Mouse (Mus musculus): ENCODE results near the gene Clec12a. TPM values are rescaled to one million over a fixed set of nuclear protein-coding genes. Genes with fewer than 3 reads are reported as not detected.

Gene Clec12a
- total RNA-seq, 2 experiments from 2014 or later, result 0.93 to 1.4 TPM

GRCm38 (mm10) chr6:129374937-129375471 is 32.5 kb downstream of the Clec12a start:
- no peak for DNase-seq

- DNase-seq, result no peak
Measured at GRCm38 (mm10) chr6:129380454-129380853, 38.0 kb downstream of the Clec12a start.

- no peak for DNase-seq
Measured at GRCm38 (mm10) chr6:129381736-129382135, 39.2 kb downstream of the Clec12a start.

- DNase-seq, result peak in 1 of 2 experiments; percentile 4
Measured at GRCm38 (mm10) chr6:129383466-129383865, 41.0 kb downstream of the Clec12a start.

- no peak for DNase-seq
Measured at GRCm38 (mm10) chr6:129385000-129385399, 42.5 kb downstream of the Clec12a start.

GRCm38 (mm10) chr6:129385774-129386173 is 43.3 kb downstream of the Clec12a start, which contains the start of gene Clec12b:
Clec12b (minus strand) TSS chr6:129385874.
- no peak for DNase-seq

GRCm38 (mm10) chr6:129393087-129393720 is 50.7 kb downstream of the Clec12a start:
- DNase-seq, result no peak

- DNase-seq, result no peak
Measured at GRCm38 (mm10) chr6:129393732-129394131, 51.2 kb downstream of the Clec12a start.

- no peak for DNase-seq
Measured at GRCm38 (mm10) chr6:129396997-129397396, 54.5 kb downstream of the Clec12a start, which contains the start of gene Clec1b. Clec1b (plus strand) TSS chr6:129397297.

- DNase-seq, result peak; percentile 26 to 51
Measured at GRCm38 (mm10) chr6:129399945-129400344, 57.5 kb downstream of the Clec12a start.

GRCm38 (mm10) chr6:129402404-129402803 is 59.9 kb downstream of the Clec12a start:
- DNase-seq, result no peak

GRCm38 (mm10) chr6:129403391-129403790 is 60.9 kb downstream of the Clec12a start:
- DNase-seq, result no peak

- no peak for DNase-seq
Measured at GRCm38 (mm10) chr6:129405999-129406398, 63.5 kb downstream of the Clec12a start.

GRCm38 (mm10) chr6:129407324-129407723 is 64.8 kb downstream of the Clec12a start:
- DNase-seq, result no peak

GRCm38 (mm10) chr6:129408562-129408961 is 66.1 kb downstream of the Clec12a start, which contains the start of gene Clec9a:
Clec9a (plus strand) TSS chr6:129408862.
- DNase-seq, result no peak

- no peak for DNase-seq
Measured at GRCm38 (mm10) chr6:129414177-129414576, 71.7 kb downstream of the Clec12a start.

Other genes with a start within 250 kb of the Clec12a start
- not detected for gene Clec2e, start 241.8 kb upstream of the Clec12a start, total RNA-seq (2021)
- gene Clec2d, start 162.1 kb upstream of the Clec12a start, total RNA-seq (2021), result 10 to 100 TPM; 39.7 to 59.7 TPM
- gene Cd69, start 67.3 kb upstream of the Clec12a start, total RNA-seq (2021), result under 1 TPM; 0.13 to 0.30 TPM
- not detected for gene 4922502D21Rik, start 10.9 kb upstream of the Clec12a start, total RNA-seq (2021)
- gene Clec12b, start 43.2 kb downstream of the Clec12a start, total RNA-seq (2021), result not detected
- 1 to 10 TPM in 1 of 2 experiments, under 1 TPM in 1; 0.56 to 1.2 TPM for gene Clec1b, start 54.6 kb downstream of the Clec12a start, total RNA-seq (2021)
- gene Clec9a, start 66.2 kb downstream of the Clec12a start, total RNA-seq (2021), result under 1 TPM; 0.13 to 0.17 TPM
- gene Clec1a, start 109.3 kb downstream of the Clec12a start, total RNA-seq (2021), result 1 to 10 TPM; 3.4 to 9.7 TPM
- gene Olr1, start 164.5 kb downstream of the Clec12a start, total RNA-seq (2021), result under 1 TPM in 1 of 2 experiments, not detected in 1; 0.40 TPM
- gene Tmem52b, start 169.9 kb downstream of the Clec12a start, total RNA-seq (2021), result not detected
- gene Gabarapl1, start 190.5 kb downstream of the Clec12a start, total RNA-seq (2021), result 100 to 1,000 TPM; 237 to 286 TPM
- under 1 TPM in 1 of 2 experiments, not detected in 1; 0.30 TPM for gene Klre1, start 235.2 kb downstream of the Clec12a start, total RNA-seq (2021)
- gene Klrd1, start 249.1 kb downstream of the Clec12a start, total RNA-seq (2021), result not detected

Measured in adrenal gland, postnatal 36 days (tissue).